Mouse (Mus musculus) erythroblast, embryonic 14.5 days (primary cell): ENCODE results near the gene Dpp6.

Experiments
- GATA1 ChIP-seq: IDR thresholded peaks from 2 replicates; pipeline ENCODE4 v1.6.1; 2012; ENCODE audit warnings: low read length, inconsistent platforms, mixed read lengths
- TAL1 ChIP-seq: IDR thresholded peaks from 3 replicates; pipeline ENCODE4 v1.6.1; 2012; ENCODE audit warnings: low read length, inconsistent platforms, mixed read lengths

DNA sequence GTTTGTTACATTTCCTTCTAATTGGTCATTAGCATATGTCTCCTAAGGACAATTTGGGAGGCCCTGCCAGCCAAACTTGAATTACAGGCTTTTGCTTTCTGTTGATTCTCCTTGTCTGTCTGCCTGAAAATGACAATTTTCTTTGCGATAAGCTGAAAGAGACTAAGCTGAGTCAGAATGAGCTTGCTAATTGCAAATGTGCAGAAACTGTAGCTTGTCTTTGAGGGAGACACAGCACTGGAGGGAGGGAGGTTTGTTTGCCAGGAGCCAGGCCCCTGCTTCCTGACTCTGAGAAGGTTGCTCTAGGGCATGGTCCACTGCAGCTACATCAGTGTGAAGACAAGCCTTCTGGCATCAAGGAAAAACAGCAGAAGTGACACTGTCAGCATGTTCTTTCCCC lies 70.5 kb downstream of the Dpp6 start:
- TF ChIP-seq TAL1 (no peak), GATA1 (no peak)
